Mouse (Mus musculus): ENCODE measurements around the gene Ero1l. TPM values are rescaled to one million over a fixed set of nuclear protein-coding genes. Genes with fewer than 3 reads are reported as not detected.

Gene Ero1l
- 136 TPM for polyA plus RNA-seq (2014; fragmentation: Illumina TruSeq; extraction: RNeasy Lipid Tissue Mini Kit (QIAGEN cat#74804); ENCODE audit: low read depth, low replicate concordance)

DNA sequence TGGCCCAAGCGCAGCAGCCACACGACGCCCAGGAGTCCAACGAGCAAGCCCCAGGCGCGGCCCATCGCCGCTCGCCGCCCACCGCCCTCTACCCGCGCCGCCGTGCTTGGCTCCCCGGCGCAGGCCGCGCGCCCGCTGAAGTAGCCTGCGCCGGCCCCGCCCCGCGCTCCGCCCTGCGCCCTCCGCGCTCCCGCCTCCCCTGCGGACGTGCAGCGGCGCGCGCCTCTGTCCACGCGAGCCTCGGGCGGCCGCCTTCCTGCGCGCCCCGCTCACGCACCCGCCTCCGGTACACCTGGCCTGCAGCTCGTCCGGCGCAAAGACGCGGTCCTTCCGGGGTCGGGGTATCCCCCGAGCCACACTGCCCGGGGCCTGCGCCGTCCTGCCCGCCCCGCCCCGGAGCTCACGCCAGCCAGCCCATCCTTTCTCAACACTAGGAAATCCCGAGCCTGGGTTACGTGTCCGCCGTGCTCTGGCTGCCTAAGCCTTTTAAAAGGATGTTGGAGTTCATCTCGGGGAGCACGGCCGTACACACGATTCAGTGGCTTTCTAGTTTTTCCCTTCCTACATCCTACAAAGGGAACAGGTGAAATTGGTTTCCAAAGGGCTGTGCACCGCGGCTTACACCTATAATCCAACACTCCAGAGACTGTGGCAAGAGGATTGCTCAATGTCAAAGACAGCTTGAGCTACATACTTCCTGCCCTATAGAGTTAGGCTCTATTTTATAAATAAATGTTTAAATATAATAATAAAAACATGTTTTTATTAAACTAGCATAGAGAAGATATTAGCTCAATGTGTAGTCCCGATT is at the start of gene Ero1l:
Gene Ero1l (minus strand): TSS at position 346 of the 811 bp plus-strand sequence.

GRCm38 (mm10) chr14:45350931-45351859 is 32.6 kb upstream of the Ero1l start, which contains the start of gene Styx:
Gene Styx, plus strand, starts transcription at chr14:45351093.

DNA sequence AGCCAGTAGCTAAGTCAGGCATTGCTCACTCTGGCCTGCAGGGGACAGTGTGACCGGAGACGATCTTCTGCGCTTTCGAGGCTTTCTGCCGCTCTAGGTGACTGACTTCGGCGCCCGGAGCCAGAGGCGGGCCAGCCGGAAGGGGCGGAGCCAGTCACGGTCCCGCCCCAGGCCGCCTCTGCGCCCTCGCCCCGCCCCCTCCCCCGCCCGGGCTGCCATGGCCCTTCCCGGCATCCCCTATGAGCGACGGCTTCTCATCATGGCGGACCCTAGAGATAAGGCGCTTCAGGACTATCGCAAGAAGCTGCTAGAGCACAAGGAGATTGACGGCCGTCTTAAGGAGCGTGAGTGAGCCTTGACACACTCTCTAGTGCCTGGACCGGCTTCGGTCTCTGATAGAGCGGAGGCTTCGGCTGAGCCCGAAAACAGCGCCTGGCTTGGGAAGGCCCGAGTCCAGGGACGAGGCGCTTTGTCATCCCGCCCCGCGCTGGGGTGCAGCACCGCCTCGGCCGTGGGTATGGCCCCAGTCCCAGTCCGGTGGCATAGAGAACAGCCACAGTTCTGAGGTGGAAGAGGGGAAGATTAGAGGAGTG is 11.1 kb upstream of the Ero1l start, which contains the start of gene Psmc6:
Gene Psmc6 (plus strand): TSS at position 200 of the 593 bp plus-strand sequence.

Other genes with a start within 250 kb of the Ero1l start
- gene Gpr137c, start 99.1 kb downstream of the Ero1l start, polyA plus RNA-seq (2014; fragmentation: Illumina TruSeq; extraction: RNeasy Lipid Tissue Mini Kit (QIAGEN cat#74804); ENCODE audit: low read depth, low replicate concordance), result 1.8 TPM
- 73.4 TPM for gene Txndc16, start 98.4 kb downstream of the Ero1l start, polyA plus RNA-seq (2014; fragmentation: Illumina TruSeq; extraction: RNeasy Lipid Tissue Mini Kit (QIAGEN cat#74804); ENCODE audit: low read depth, low replicate concordance)
- gene Psmc6, start 11.0 kb upstream of the Ero1l start, polyA plus RNA-seq (2014; fragmentation: Illumina TruSeq; extraction: RNeasy Lipid Tissue Mini Kit (QIAGEN cat#74804); ENCODE audit: low read depth, low replicate concordance), result 748 TPM
- gene Styx, start 32.3 kb upstream of the Ero1l start, polyA plus RNA-seq (2014; fragmentation: Illumina TruSeq; extraction: RNeasy Lipid Tissue Mini Kit (QIAGEN cat#74804); ENCODE audit: low read depth, low replicate concordance), result 68.2 TPM
- gene Gnpnat1, start 86.1 kb upstream of the Ero1l start, polyA plus RNA-seq (2014; fragmentation: Illumina TruSeq; extraction: RNeasy Lipid Tissue Mini Kit (QIAGEN cat#74804); ENCODE audit: low read depth, low replicate concordance), result 127 TPM
- gene Fermt2, start 211.3 kb upstream of the Ero1l start, polyA plus RNA-seq (2014; fragmentation: Illumina TruSeq; extraction: RNeasy Lipid Tissue Mini Kit (QIAGEN cat#74804); ENCODE audit: low read depth, low replicate concordance), result 161 TPM

Data from adrenal gland, adult 10 weeks (tissue).